ENCODE assay signal across 19 mouse cellular contexts in the genomic region with DNA sequence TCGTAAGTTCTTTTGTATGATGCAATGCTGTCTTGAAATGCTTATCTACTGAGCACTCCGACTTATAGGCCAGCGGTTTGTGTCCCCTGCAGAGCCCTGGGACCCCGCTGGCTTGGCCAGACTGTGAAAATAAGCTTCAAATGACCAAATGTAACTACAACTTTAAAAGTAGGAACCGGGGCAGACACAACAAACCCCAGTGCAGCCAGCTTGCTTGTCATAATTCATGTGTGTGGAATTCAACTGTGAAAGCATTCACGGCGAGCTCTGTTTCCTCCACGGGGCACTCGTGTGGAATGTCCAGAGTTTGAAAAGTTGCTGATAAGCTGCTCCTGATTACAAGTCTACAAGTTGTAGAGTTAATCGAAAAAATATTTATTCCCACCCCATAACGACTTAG.
DNase-seq lines count a peak whose midpoint lies in the region; ATAC-seq and TF ChIP-seq lines count a peak whose summit lies in the region.
"Had no signal": no experiment of that assay in that cellular context is flagged by ENCODE, and none has a peak within 500 bp of the region (broad histone marks: within the 10 kb centered on the region; RNA-seq: fewer than 3 reads in every experiment).

No protein-coding gene starts in this region.

- H3K4me3 ChIP-seq in heart, embryonic 10.5 days: no peak overlapping the region
- H3K4me3 ChIP-seq in intestine, embryonic 16.5 days (ENCODE audit: low read length): no peak overlapping the region
- no peak overlapping the region for H3K4me3 ChIP-seq in intestine, embryonic 15.5 days (replicated peaks)
- H3K4me3 ChIP-seq in neural tube, embryonic 11.5 days (ENCODE audit: low read depth, low read length): no peak overlapping the region
- no peak overlapping the region for H3K4me3 ChIP-seq in stomach, postnatal 0 days (ENCODE audit: low read depth, low read length)
- H3K4me3 ChIP-seq: embryonic facial prominence, embryonic 13.5 days; hindbrain, embryonic 10.5 days; limb, embryonic 13.5 days; neural tube, embryonic 13.5 days had no signal

- no peaks in the 10 kb centered on the region for H3K9me3 ChIP-seq in heart, embryonic 10.5 days
- H3K9me3 ChIP-seq in intestine, embryonic 16.5 days (ENCODE audit: control insufficient read depth, low read length): no peaks in the 10 kb centered on the region
- H3K9me3 ChIP-seq in intestine, embryonic 15.5 days: no peaks in the 10 kb centered on the region
- no peaks in the 10 kb centered on the region for H3K9me3 ChIP-seq in neural tube, embryonic 11.5 days (ENCODE audit: control insufficient read depth, low read length)
- no peaks in the 10 kb centered on the region for H3K9me3 ChIP-seq in stomach, postnatal 0 days (ENCODE audit: control insufficient read depth, low read length)
- H3K9me3 ChIP-seq: embryonic facial prominence, embryonic 13.5 days; hindbrain, embryonic 10.5 days; limb, embryonic 13.5 days; neural tube, embryonic 13.5 days had no signal

- WGBS in heart, embryonic 10.5 days: 26% methylated on average over 11 of the region's 11 CpGs
- 38% methylated on average over 11 of the region's 11 CpGs for WGBS in intestine, embryonic 16.5 days
- WGBS in intestine, embryonic 15.5 days: 35% methylated on average over 11 of the region's 11 CpGs
- 45% methylated on average over 11 of the region's 11 CpGs for WGBS in neural tube, embryonic 11.5 days
- WGBS in stomach, postnatal 0 days: 18% methylated on average over 11 of the region's 11 CpGs

- no peaks in the 10 kb centered on the region for H3K27me3 ChIP-seq in heart, embryonic 10.5 days (ENCODE audit: insufficient read depth, poor library complexity, severe bottlenecking)
- no peaks in the 10 kb centered on the region for H3K27me3 ChIP-seq in intestine, embryonic 16.5 days (replicated peaks; ENCODE audit: control insufficient read depth, insufficient read depth, low read length)
- H3K27me3 ChIP-seq in intestine, embryonic 15.5 days (replicated peaks): no peaks in the 10 kb centered on the region
- no peaks in the 10 kb centered on the region for H3K27me3 ChIP-seq in neural tube, embryonic 11.5 days (ENCODE audit: control insufficient read depth, insufficient read depth, low read length)
- no peaks in the 10 kb centered on the region for H3K27me3 ChIP-seq in stomach, postnatal 0 days (ENCODE audit: control insufficient read depth, insufficient read depth, low read length)
- H3K27me3 ChIP-seq: embryonic facial prominence, embryonic 13.5 days; limb, embryonic 13.5 days; neural tube, embryonic 13.5 days had no signal

- no peak overlapping the region for H3K4me2 ChIP-seq in intestine, embryonic 16.5 days (ENCODE audit: low read depth, low read length)
- H3K4me2 ChIP-seq in intestine, embryonic 15.5 days (replicated peaks): no peak overlapping the region
- H3K4me2 ChIP-seq in neural tube, embryonic 11.5 days (ENCODE audit: low read depth): no peak overlapping the region
- no peak overlapping the region; the same call in 1 of the 2 replicates for H3K4me2 ChIP-seq in stomach, postnatal 0 days (replicated peaks; ENCODE audit: low read depth)
- H3K4me2 ChIP-seq: embryonic facial prominence, embryonic 13.5 days; limb, embryonic 13.5 days; neural tube, embryonic 13.5 days had no signal

- peaks cover 3% of the 10 kb centered on the region; the same call in 1 of the 2 replicates for H3K36me3 ChIP-seq in heart, embryonic 10.5 days
- H3K36me3 ChIP-seq in intestine, embryonic 16.5 days (ENCODE audit: control insufficient read depth, insufficient read depth, low read length): 0 out of 2 replicates have a peak, but pooled peaks cover 2% of the 10 kb centered on the region
- H3K36me3 ChIP-seq in intestine, embryonic 15.5 days: no peaks in the 10 kb centered on the region
- H3K36me3 ChIP-seq in neural tube, embryonic 11.5 days (ENCODE audit: control insufficient read depth, insufficient read depth, low read length): no peaks in the 10 kb centered on the region
- H3K36me3 ChIP-seq in stomach, postnatal 0 days (ENCODE audit: control insufficient read depth, insufficient read depth, low read length): 0 out of 2 replicates have a peak, but pooled peaks cover 2% of the 10 kb centered on the region
- H3K36me3 ChIP-seq: embryonic facial prominence, embryonic 13.5 days; neural tube, embryonic 13.5 days had no signal

- TF ChIP-seq EP300 in stomach, postnatal 0 days (optimal IDR thresholded peaks at IDR 0.05): no peak

- H3K9ac ChIP-seq in intestine, embryonic 16.5 days (ENCODE audit: low read depth, low read length): no peak overlapping the region; the same call in 1 of the 2 replicates
- no peak overlapping the region for H3K9ac ChIP-seq in intestine, embryonic 15.5 days
- H3K9ac ChIP-seq in neural tube, embryonic 11.5 days (ENCODE audit: low read length): no peak overlapping the region
- no peak overlapping the region for H3K9ac ChIP-seq in stomach, postnatal 0 days (ENCODE audit: low read length)
- H3K9ac ChIP-seq: embryonic facial prominence, embryonic 13.5 days; limb, embryonic 13.5 days; neural tube, embryonic 13.5 days had no signal

- H3K27ac ChIP-seq in heart, embryonic 10.5 days: peak overlapping the region; percentile 65
- H3K27ac ChIP-seq in intestine, embryonic 16.5 days (ENCODE audit: low read length): peak overlapping the region; percentile 29; the same call in 1 of the 2 replicates
- no peak overlapping the region for H3K27ac ChIP-seq in intestine, embryonic 15.5 days
- H3K27ac ChIP-seq in neural tube, embryonic 11.5 days (ENCODE audit: low read depth, low read length): peak overlapping the region; percentile 35; the same call in 1 of the 2 replicates
- peak overlapping the region; percentile 40; the same call in 1 of the 2 replicates for H3K27ac ChIP-seq in stomach, postnatal 0 days (replicated peaks)
- H3K27ac ChIP-seq: embryonic facial prominence, embryonic 13.5 days; limb, embryonic 13.5 days; neural tube, embryonic 13.5 days had no signal

- no peak for ATAC-seq in intestine, embryonic 16.5 days
- no peak for ATAC-seq in intestine, embryonic 15.5 days
- no peak for ATAC-seq in neural tube, embryonic 11.5 days (ENCODE audit: insufficient read depth, low FRiP score, low TSS enrichment)
- no peak for ATAC-seq in stomach, postnatal 0 days (ENCODE audit: low FRiP score, low TSS enrichment)

- DNase-seq in heart, embryonic 10.5 days (ENCODE audit: low spot score): no peak
- no peak for DNase-seq in heart, postnatal 4 days
- peak; percentile 47 for DNase-seq in neural tube, embryonic 11.5 days (ENCODE audit: low spot score)
- DNase-seq in neural tube, embryonic 10.5 days (ENCODE audit: extremely low spot score, low spot score): no peak
- no peak for DNase-seq in stomach, postnatal 0 days (ENCODE audit: low spot score)
- no peak for DNase-seq in layer of hippocampus, postnatal 36 days
- DNase-seq: adrenal gland, postnatal 10 days; B cell, adult 2 months; cerebellum, adult 11-12 months; cerebellum, postnatal 25 days; gastrocnemius, postnatal 25 days; kidney, adult 8-10 months; spleen, adult 18-20 months had no signal

- H3K4me1 ChIP-seq in heart, embryonic 10.5 days: peaks cover 38% of the 10 kb centered on the region
- peaks cover 18% of the 10 kb centered on the region for H3K4me1 ChIP-seq in intestine, embryonic 16.5 days (ENCODE audit: control insufficient read depth, insufficient read depth, low read length)
- H3K4me1 ChIP-seq in intestine, embryonic 15.5 days (replicated peaks): peaks cover 10% of the 10 kb centered on the region
- peaks cover 4% of the 10 kb centered on the region for H3K4me1 ChIP-seq in neural tube, embryonic 11.5 days (ENCODE audit: control insufficient read depth, insufficient read depth, low read length)
- H3K4me1 ChIP-seq in stomach, postnatal 0 days (replicated peaks; ENCODE audit: control insufficient read depth, insufficient read depth): peaks cover 6% of the 10 kb centered on the region; the same call in 1 of the 2 replicates

- no peak for TF ChIP-seq CTCF in stomach, postnatal 0 days (IDR thresholded peaks at IDR 0.05; ENCODE audit: low read depth)
